Mouse (Mus musculus): Measurements from ENCODE around the gene Zfp296. TPM values are rescaled to one million over a fixed set of nuclear protein-coding genes. Genes with fewer than 3 reads are reported as not detected.

The Zfp296 gene
- total RNA-seq (2023), result 1 to 10 TPM; 2.5 TPM

GRCm38 (mm10) chr7:19577141-19577852 lies at the start of gene Zfp296, which contains the start of gene Gemin7:
Gene Zfp296, plus strand, starts transcription at chr7:19577287.
Gene Gemin7, minus strand, starts transcription at chr7:19577595.

DNA sequence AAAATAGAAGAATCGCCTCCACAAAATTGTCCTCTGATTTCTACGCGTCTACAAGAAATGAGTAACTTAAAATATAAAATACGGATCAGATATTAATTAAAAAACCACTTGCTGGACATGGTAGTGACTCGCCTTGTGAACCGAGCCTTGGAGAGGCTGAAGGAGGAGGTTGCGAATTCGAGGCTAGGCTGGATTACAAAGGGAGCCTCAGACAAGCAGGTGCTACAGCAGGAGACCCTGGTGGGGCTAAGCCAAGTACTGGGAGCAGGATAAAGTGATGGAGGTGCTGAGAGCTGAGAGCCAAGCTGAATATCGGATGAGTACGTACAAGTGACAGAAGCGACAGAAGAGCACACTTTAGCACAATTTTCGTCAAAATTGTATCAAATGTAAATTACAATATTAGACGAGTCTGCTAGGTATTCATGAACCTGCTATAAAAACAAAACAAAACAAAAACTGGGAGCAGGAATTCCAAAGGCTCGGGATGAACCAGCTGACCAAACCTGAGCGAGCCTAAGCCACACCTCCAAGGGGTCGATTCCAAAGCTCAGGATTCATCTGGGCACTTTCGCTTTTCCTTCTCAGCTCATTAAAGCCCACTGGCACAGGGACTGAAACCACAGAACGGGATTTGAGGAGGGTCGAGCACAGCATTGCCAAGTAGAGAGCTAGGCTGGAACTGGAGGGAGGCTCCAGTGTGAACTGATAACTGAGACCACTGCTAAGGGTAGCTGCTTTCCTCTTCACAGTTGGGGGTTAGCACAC lies 14.3 kb upstream of the Zfp296 start, which contains the start of gene Ppp1r37:
TSS of gene Ppp1r37 (minus strand) at position 434 of the 768 bp plus-strand sequence.

GRCm38 (mm10) chr7:19603849-19604605 lies 26.9 kb downstream of the Zfp296 start, which contains the start of gene Clasrp:
Gene Clasrp, minus strand, starts transcription at chr7:19604486.

GRCm38 (mm10) chr7:19629361-19629734 lies 52.3 kb downstream of the Zfp296 start, which contains the start of gene Relb:
Gene Relb, minus strand, starts transcription at chr7:19629438.

Other genes starting within 250 kb of the Zfp296 start
- gene Ercc1, start 232.5 kb upstream of the Zfp296 start, total RNA-seq (2023), result 10 to 100 TPM; 66.3 to 78.5 TPM
- 10 to 100 TPM; 13.1 to 14.6 TPM for gene Cd3eap, start 217.8 kb upstream of the Zfp296 start, total RNA-seq (2023)
- 1 to 10 TPM; 1.1 to 1.6 TPM for gene Ppp1r13l, start 217.5 kb upstream of the Zfp296 start, total RNA-seq (2023)
- gene Ercc2, start 195.3 kb upstream of the Zfp296 start, total RNA-seq (2023), result 10 to 100 TPM; 75.2 to 85.1 TPM
- gene Klc3, start 173.2 kb upstream of the Zfp296 start, total RNA-seq (2023), result 1 to 10 TPM; 3.0 to 4.6 TPM
- not detected for gene Ckm, start 172.5 kb upstream of the Zfp296 start, total RNA-seq (2023)
- 10 to 100 TPM; 25.0 to 29.2 TPM for gene Mark4, start 118.5 kb upstream of the Zfp296 start, total RNA-seq (2023)
- gene Exoc3l2, start 114.0 kb upstream of the Zfp296 start, total RNA-seq (2023), result not detected
- gene Bloc1s3, start 68.9 kb upstream of the Zfp296 start, total RNA-seq (2023), result 1 to 10 TPM; 4.8 to 5.1 TPM
- gene Trappc6a, start 68.9 kb upstream of the Zfp296 start, total RNA-seq (2023), result 10 to 100 TPM; 19.2 to 22.3 TPM
- under 1 TPM in 1 of 2 experiments, not detected in 1; 0.38 TPM for gene Nkpd1, start 59.4 kb upstream of the Zfp296 start, total RNA-seq (2023)
- 10 to 100 TPM; 54.3 to 60.4 TPM for gene Ppp1r37, start 14.2 kb upstream of the Zfp296 start, total RNA-seq (2023)
- 10 to 100 TPM; 50.9 to 57.8 TPM for gene Gemin7, start 308 bp downstream of the Zfp296 start, total RNA-seq (2023)
- gene Clasrp, start 27.2 kb downstream of the Zfp296 start, total RNA-seq (2023), result 10 to 100 TPM; 85.5 to 85.6 TPM
- 10 to 100 TPM; 50.3 to 55.7 TPM for gene Relb, start 52.2 kb downstream of the Zfp296 start, total RNA-seq (2023)
- gene Clptm1, start 87.7 kb downstream of the Zfp296 start, total RNA-seq (2023), result 10 to 100 TPM; 80.3 to 82.2 TPM
- not detected for gene Apoc2, start 100.7 kb downstream of the Zfp296 start, total RNA-seq (2023)
- not detected for gene Gm44805, start 104.1 kb downstream of the Zfp296 start, total RNA-seq (2023)
- gene Apoc4, start 104.2 kb downstream of the Zfp296 start, total RNA-seq (2023), result not detected
- 1 to 10 TPM in 1 of 2 experiments, not detected in 1; 1.7 TPM for gene Apoc1, start 115.4 kb downstream of the Zfp296 start, total RNA-seq (2023)
- 10 to 100 TPM; 28.3 to 31.4 TPM for gene Apoe, start 121.9 kb downstream of the Zfp296 start, total RNA-seq (2023)
- gene Tomm40, start 138.2 kb downstream of the Zfp296 start, total RNA-seq (2023), result 10 to 100 TPM; 55.3 to 66.2 TPM
- gene Nectin2, start 173.2 kb downstream of the Zfp296 start, total RNA-seq (2023), result under 1 TPM in 1 of 2 experiments, not detected in 1; 0.38 TPM
- under 1 TPM in 1 of 2 experiments, not detected in 1; 0.24 TPM for gene Bcam, start 193.7 kb downstream of the Zfp296 start, total RNA-seq (2023)
- not detected for gene Cblc, start 219.5 kb downstream of the Zfp296 start, total RNA-seq (2023)
- gene Bcl3, start 245.5 kb downstream of the Zfp296 start, total RNA-seq (2023), result 10 to 100 TPM; 29.5 to 32.2 TPM